ENCODE assay signal across 3 mouse cellular contexts in the genomic region with DNA sequence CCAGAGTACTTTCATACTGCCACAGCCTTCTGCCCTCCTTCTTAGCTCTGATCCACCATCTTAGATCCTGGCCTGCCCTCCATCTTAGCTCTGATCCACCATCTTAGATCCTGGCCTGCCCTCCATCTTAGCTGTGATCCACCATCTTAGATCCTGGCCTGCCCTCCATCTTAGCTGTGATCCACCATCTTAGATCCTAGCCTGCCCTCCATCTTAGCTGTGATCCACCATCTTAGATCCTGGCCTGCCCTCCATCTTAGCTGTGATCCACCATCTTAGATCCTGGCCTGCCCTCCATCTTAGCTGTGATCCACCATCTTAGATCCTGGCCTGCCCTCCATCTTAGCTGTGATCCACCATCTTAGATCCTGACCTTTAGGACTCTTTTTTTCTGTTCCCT. TPM values are rescaled to one million over a fixed set of nuclear protein-coding genes. Genes with fewer than 3 reads are reported as not detected.
"Had no signal": no experiment of that assay in that cellular context is flagged by ENCODE, and none has a peak within 500 bp of the region (broad histone marks: within the 10 kb centered on the region; RNA-seq: fewer than 3 reads in every experiment).

No protein-coding gene starts in this region.

RNA-seq across cellular contexts. Expression of a gene that starts 31.1 kb away (rescaled TPM):
- polyA plus RNA-seq: small intestine, adult 2 months; testis, adult 2 months; urinary bladder, adult 2 months had no signal
